Mouse (Mus musculus) right cerebral cortex, postnatal 14 days (tissue): ENCODE data around the gene Creb5.
"Not testable (repeated sequence)": the region's sequence is repeated elsewhere in the genome, so short reads cannot be mapped to it uniquely, and the experiment has no call there.

ENCODE experiments used
- DNase-seq: peaks from one replicate; pipeline ENCODE4 v3.0.0; 2022

Creb5 gene

GRCm38 (mm10) chr6:53337398-53337797 is 50.3 kb downstream of the Creb5 start:
- no peak for DNase-seq

- DNase-seq = peak; percentile 8
Observed at GRCm38 (mm10) chr6:53352311-53352960, 65.4 kb downstream of the Creb5 start.

DNA sequence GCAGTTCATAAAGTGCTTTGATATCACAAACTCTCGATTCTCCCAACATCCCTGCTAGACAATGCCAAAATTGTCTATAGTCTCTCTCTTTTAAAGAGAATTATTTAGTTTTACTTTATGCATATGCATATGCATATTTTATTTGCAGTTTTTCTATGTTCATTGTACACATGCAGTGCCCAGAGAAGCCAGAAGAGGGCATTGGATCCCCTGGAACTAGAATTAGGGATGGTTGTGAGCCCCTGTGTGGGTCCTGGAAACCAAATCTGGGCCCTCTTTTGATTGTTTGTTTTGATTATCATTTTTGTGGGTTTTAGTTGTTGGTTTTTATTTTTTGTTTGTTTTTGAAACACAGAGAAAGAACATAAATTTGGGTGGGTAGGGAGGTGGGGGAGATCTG is 69.3 kb downstream of the Creb5 start:
- no peak for DNase-seq

DNA sequence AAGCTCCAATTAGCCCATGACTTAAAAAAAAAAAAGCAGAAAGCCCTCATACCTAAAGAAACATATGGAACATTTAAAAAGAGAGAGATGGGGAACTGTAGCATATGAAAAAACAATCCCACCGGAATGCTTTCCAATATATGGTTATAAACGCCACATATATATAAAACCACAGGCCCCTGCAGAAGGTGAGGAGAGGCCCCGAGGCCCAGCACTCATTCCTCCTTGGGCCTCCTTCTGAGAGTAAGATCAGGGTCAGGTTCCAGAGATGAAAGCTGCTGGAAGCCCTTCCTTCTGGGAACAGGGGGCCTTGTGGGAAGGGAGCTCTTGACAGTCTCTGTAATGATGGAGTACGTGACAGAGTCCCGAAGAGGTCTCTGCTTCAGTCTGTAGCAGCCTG is 76.5 kb downstream of the Creb5 start:
- no peak for DNase-seq

DNA sequence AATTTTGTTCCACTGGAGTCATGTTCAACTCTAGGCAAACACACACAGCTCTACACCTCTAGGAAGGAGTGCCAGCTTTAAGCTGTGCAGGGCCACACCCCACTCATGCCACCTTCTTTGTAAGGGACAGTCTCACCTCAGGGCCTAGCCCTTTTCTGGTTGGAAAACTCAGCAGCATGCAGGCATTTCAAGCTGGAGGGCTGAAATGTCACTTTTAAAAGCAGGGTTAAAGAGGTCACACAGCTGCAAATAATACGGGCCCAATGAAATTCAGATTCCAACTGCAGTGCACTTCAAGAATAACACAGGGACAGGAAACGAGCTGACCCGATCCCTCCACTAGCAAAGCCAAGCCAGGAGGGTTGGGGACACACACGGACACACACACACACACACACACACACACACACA is 76.9 kb downstream of the Creb5 start:
- DNase-seq = no peak

- DNase-seq = no peak
Observed at GRCm38 (mm10) chr6:53369147-53369546, 82.1 kb downstream of the Creb5 start.

- DNase-seq = no peak
Observed at GRCm38 (mm10) chr6:53369928-53370327, 82.9 kb downstream of the Creb5 start.

- no peak for DNase-seq
Observed at GRCm38 (mm10) chr6:53371962-53372361, 84.9 kb downstream of the Creb5 start.

- no peak for DNase-seq
Observed at GRCm38 (mm10) chr6:53374315-53374941, 87.4 kb downstream of the Creb5 start.

DNA sequence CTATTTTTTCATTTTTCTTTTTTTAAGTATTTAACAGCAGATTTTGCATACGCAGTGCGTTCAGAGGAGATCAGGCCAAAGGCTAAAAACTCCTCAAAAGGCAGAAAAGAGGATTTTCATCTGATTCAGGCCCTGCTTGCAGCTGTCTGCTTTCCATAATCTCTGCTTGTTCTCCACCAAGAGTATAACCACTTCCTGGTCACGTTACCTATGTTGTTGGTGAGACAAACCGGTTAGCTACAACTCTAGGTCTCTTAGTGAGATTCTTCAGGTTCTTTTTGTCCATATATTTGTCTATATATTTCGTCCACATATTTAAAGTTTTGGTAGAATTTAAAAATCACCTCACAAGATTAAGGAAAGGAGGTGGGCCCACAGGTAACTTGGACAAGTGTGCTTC is 102.2 kb downstream of the Creb5 start:
- DNase-seq = no peak

GRCm38 (mm10) chr6:53390413-53390812 is 103.3 kb downstream of the Creb5 start:
- DNase-seq = peak; percentile 31

DNA sequence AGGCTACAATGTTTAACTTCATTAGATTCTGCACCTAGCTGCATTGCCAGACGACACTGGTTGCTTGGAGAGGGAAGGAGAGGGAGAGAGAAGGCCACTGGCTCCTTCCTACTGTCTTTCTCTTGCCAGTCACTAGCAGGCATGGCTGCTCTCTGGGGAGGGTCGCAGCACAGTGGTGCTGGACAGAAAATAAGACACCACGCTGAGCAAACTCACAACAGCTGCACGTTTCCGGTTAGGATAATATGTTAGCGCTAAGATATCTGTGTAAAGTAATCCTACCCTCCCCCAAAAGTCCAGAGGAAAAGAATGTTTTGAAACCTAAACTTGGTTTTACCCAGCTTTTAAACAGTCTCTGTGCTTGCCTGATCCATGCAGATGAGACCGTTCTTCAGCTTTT is 107.0 kb downstream of the Creb5 start:
- no peak for DNase-seq

DNA sequence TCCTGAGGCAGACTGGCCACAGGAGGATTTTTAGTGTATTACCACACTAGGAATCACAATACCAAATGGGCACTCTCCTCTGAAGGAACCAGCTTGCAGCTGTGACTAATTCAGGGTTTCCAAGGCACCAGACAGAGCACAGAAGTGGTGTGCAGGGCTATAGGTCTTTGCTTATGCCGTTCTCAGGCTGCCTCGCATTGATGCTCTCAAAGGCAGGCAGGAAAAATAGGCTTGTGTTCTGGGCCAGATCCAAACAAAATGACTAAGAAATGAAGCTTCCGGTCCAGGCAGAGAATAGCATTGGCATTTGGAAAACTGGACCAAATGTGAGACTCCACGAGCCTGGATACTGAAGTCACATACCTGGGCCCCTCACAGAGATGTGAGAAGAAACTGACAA is 108.1 kb downstream of the Creb5 start:
- no peak for DNase-seq

DNA sequence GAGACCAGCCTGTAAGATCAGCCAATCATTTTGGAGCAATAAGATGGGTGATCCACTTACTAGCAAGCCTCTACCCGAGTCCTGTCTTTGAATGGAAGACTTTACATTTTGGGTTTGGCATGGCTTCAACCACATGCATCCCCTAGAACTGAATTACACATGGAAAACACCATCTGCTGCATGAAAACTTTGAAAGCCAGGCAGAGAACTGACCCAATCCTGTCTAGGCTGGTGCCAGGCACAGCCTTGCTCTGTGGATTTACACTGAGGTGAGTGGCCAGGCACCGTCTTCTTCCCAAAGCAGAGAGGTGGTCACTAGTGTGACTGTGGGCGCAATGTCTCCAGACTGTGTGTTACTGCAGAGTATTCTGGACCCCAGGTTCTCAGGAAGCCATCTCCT is 109.4 kb downstream of the Creb5 start:
- no peak for DNase-seq

DNA sequence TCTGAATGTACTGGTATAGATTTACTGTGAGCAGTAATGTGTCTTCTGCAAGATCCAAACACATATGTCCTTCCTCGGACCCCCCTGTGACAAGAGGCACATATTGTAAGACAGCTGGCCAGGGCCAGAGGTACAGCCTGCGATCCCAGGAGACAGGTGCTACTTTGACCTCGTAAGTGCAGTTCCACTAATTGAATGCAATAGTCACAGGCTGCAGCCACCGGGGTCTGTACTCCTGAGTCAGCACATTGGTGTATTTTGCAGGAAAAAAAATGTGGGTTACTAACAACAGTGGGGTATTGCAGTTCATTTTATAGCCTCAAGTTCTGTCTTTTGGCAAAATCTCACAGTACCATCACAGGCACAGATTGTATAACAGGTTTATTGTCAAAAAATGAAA is 110.7 kb downstream of the Creb5 start:
- DNase-seq = no peak

DNA sequence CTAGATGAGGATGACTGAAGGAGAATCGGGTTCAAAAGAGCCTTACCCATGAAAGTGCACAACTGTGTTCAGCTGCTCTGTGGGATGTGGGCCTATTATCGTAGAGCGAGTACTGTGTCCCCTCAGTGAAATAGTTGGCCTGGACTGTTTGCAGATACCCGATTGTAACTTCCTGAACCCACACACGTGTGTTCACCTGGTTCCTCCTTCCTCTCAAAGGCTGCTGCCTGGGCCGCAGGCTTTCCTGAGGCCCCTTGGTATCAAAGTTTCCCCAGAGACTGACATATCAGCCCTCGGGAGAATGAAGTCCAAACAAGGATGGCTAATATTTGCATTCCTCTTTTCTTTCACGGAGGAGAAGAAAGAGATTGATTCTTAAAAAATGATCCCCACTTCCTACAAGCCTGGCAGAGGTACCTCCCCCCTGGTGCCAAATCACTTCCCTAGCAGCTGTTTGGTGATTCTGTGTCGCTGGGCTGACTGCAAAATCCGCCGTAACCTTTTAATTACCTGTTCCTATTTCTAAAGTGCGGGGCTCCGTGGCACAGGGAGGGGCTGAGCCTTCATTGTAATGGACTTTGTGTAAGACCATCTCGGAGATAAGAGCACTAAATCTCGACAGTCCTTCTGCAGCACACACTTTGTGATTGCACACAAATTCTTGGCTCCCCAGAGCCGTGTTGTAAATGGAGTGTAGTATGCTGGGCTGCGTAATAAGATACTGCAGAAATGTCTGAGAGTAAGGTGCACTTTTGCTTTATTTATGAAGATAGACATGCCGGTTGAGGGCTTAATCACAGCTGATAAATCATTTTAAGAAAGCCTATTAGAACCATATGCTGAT is 111.4 kb downstream of the Creb5 start:
- DNase-seq = no peak

DNA sequence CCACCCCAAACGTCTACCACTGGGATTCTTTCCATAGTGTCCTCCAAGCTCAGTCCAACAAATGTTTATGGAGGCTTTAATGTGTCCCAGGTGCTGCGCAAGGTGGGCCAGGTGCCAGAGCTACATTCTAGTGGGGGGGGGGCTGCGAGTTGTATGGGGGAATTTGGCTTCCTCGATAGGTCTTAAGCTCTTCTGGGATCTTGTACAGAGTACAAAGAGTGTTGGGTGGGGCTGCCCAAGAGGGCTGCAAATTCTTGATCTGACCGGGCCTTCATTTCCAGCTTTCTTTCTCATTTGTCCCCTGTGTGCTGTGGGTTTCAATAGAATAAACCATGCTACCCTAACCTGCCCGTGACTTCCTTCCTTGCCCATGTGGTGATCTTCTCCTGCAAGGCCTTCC is 114.3 kb downstream of the Creb5 start:
- no peak for DNase-seq

DNA sequence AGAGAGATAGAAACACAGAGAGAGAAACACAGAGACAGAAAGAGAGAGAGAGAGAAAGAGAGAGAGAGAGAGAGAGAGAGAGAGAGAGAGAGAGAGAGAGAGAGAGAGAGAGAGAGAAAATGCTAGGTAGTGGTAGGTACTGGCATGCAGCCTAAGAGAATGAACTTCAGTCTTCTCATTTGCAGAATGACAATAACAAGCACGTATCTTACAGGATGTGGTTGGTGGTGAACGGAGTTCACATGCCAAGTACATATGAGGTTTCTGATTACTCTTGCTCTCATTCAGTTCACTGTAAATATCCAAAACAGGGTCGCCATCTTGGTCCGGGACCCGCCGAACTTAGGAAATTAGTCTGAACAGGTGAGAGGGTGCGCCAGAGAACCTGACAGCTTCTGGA is 115.5 kb downstream of the Creb5 start:
- DNase-seq = not testable (repeated sequence)

- no peak for DNase-seq
Observed at GRCm38 (mm10) chr6:53409183-53409582, 122.1 kb downstream of the Creb5 start.

- no peak for DNase-seq
Observed at GRCm38 (mm10) chr6:53421345-53421744, 134.3 kb downstream of the Creb5 start.

- no peak for DNase-seq
Observed at GRCm38 (mm10) chr6:53429368-53429767, 142.3 kb downstream of the Creb5 start.

GRCm38 (mm10) chr6:53429891-53430290 is 142.8 kb downstream of the Creb5 start:
- no peak for DNase-seq

- DNase-seq = no peak
Observed at GRCm38 (mm10) chr6:53445862-53446460, 158.9 kb downstream of the Creb5 start.

- no peak for DNase-seq
Observed at GRCm38 (mm10) chr6:53447479-53447878, 160.4 kb downstream of the Creb5 start.
